Mouse (Mus musculus) liver, adult 2 months (tissue): ENCODE data around the gene Espn.

Source experiments
- CTCF ChIP-seq: fragments of 200-500 bp; IDR thresholded peaks from 2 replicates; pipeline ENCODE4 v1.5.1; 2011; ENCODE audit warnings: low read depth, low read length, control low read depth
- POLR2A ChIP-seq: fragments of 200-500 bp; IDR thresholded peaks from 2 replicates; pipeline ENCODE4 v1.6.1; 2011; ENCODE audit warnings: low read length, control low read depth; ENCODE audit not compliant: insufficient read depth; ENCODE audit errors: extremely low read depth

GRCm38 (mm10) chr4:152101081-152101653, 51.0 kb downstream of the Espn start:
- TF ChIP-seq POLR2A (no peak), CTCF (no peak)
